Mouse (Mus musculus) midbrain, embryonic 16.5 days (tissue): ENCODE results near the gene Galnt2. TPM values are rescaled to one million over a fixed set of nuclear protein-coding genes. Genes with fewer than 3 reads are reported as not detected.
A peak's percentile ranks its signal among the peaks of the same experiment; 100 is the strongest.

Experiments
- ATAC-seq: fragments of 200-750 bp; cut with Nextera tagmentation; 2 replicates; pipeline ENCODE4 v1.8.0; 2017; ENCODE audit warnings: moderate TSS enrichment
- H3K27ac ChIP-seq: fragments of 300-500 bp; sonication (generic); 2 replicates; pipeline ENCODE4 v1.5.1; 2014; ENCODE audit warnings: mild to moderate bottlenecking, low read length, mixed read lengths
- H3K27me3 ChIP-seq: fragments of 300-500 bp; sonication (generic); 2 replicates; pipeline ENCODE4 v1.6.1; 2014; ENCODE audit warnings: low read depth, low read length, mixed read lengths; ENCODE audit not compliant: control insufficient read depth, insufficient read depth
- H3K36me3 ChIP-seq: fragments of 300-500 bp; sonication (generic); 2 replicates; pipeline ENCODE4 v1.6.1; 2014; ENCODE audit warnings: mild to moderate bottlenecking, low read length, moderate library complexity, mixed read lengths; ENCODE audit not compliant: control insufficient read depth, insufficient read depth
- H3K4me1 ChIP-seq: fragments of 300-500 bp; sonication (generic); 2 replicates; pipeline ENCODE4 v1.6.1; 2014; ENCODE audit warnings: mild to moderate bottlenecking, low read length, mixed read lengths; ENCODE audit not compliant: control insufficient read depth, insufficient read depth
- H3K4me2 ChIP-seq: fragments of 300-500 bp; sonication (generic); 2 replicates; pipeline ENCODE4 v1.6.1; 2014; ENCODE audit warnings: mild to moderate bottlenecking, low read length, mixed read lengths
- H3K4me3 ChIP-seq: fragments of 300-500 bp; sonication (generic); 2 replicates; pipeline ENCODE4 v1.5.1; 2014; ENCODE audit warnings: low read depth, mild to moderate bottlenecking, low read length, moderate library complexity, mixed read lengths
- H3K9ac ChIP-seq: fragments of 300-500 bp; sonication (generic); 2 replicates; pipeline ENCODE4 v1.6.1; 2014; ENCODE audit warnings: low read depth, low read length, mixed read lengths
- H3K9me3 ChIP-seq: fragments of 300-500 bp; sonication (generic); replicated peaks from 2 replicates; pipeline ENCODE4 v1.6.1; 2014; ENCODE audit warnings: mild to moderate bottlenecking, low read length, mixed read lengths; ENCODE audit not compliant: control insufficient read depth, poor library complexity, severe bottlenecking
- WGBS: fragments of 180-500 bp; shearing (Covaris S2); extraction: QIAGEN DNeasy Blood & Tissue Kit; methylation state at CpG from one replicate; pipeline ENCODE4 v1.1.7; 2014; 5-methylcytosine and 5-hydroxymethylcytosine counted together
- polyA plus RNA-seq: library from polyadenylated mRNA; unstranded; fragments of >200 nt; fragmentation: Nextera tagmentation; extraction: Ambion mirVana; gene quantifications from 2 replicates; pipeline ENCODE4 v1.2.1, GENCODE M21; 2015

Galnt2 gene
- polyA plus RNA-seq, 1 experiment from 2014 or later, result 45.7 TPM

GRCm38 (mm10) chr8:124277951-124278910, 47.0 kb downstream of the Galnt2 start:
- 63% methylated on average over 24 of the region's 24 CpGs for WGBS
- H3K4me1 ChIP-seq, result peaks cover 37% of the 10 kb centered on the region
- H3K9ac ChIP-seq, result no peak overlapping the region
- no peaks in the 10 kb centered on the region for H3K27me3 ChIP-seq
- no peak overlapping the region for H3K4me2 ChIP-seq
- ATAC-seq, result no peak
- H3K9me3 ChIP-seq, result no peaks in the 10 kb centered on the region
- H3K27ac ChIP-seq, result no peak overlapping the region
- no peaks in the 10 kb centered on the region for H3K36me3 ChIP-seq
- H3K4me3 ChIP-seq, result no peak overlapping the region

- Histone ChIP-seq H3K27ac (no peak overlapping the region), H3K4me1 (peaks cover 45% of the 10 kb centered on the region), H3K4me2 (no peak overlapping the region), H3K9ac (no peak overlapping the region), H3K27me3 (no peaks in the 10 kb centered on the region), H3K4me3 (no peak overlapping the region), H3K36me3 (no peaks in the 10 kb centered on the region), H3K9me3 (no peaks in the 10 kb centered on the region)
- no peak for ATAC-seq
- 79% methylated on average over 7 of the region's 7 CpGs for WGBS
These were observed 47.9 kb downstream of the Galnt2 start for GRCm38 (mm10) chr8:124278956-124279689.

DNA sequence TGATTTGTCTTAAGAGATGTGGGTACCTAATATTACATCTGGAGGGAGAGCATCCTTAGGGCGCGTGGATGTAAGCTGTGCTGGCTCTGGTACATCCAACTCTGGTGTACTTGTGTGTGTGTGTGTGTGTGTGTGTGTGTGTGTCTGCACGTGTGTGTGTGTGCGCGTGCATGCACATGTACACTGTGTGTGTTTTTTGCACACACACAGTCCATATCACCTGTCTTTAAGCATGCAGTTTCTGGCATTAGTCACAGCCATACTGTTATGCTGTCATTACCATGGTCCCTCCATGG, 48.4 kb downstream of the Galnt2 start:
- Histone ChIP-seq H3K4me2 (no peak overlapping the region), H3K36me3 (no peaks in the 10 kb centered on the region), H3K27ac (no peak overlapping the region), H3K4me3 (no peak overlapping the region), H3K9ac (no peak overlapping the region), H3K9me3 (no peaks in the 10 kb centered on the region), H3K27me3 (no peaks in the 10 kb centered on the region), H3K4me1 (peaks cover 45% of the 10 kb centered on the region)
- no peak for ATAC-seq
- 99% methylated on average over 5 of the region's 5 CpGs for WGBS

GRCm38 (mm10) chr8:124281700-124282541, 50.7 kb downstream of the Galnt2 start:
- H3K36me3 ChIP-seq, result no peaks in the 10 kb centered on the region
- no peak overlapping the region for H3K4me3 ChIP-seq
- H3K9ac ChIP-seq, result no peak overlapping the region
- WGBS, result 59% methylated on average over 11 of the region's 11 CpGs
- H3K9me3 ChIP-seq, result no peaks in the 10 kb centered on the region
- H3K4me1 ChIP-seq, result peaks cover 63% of the 10 kb centered on the region
- no peaks in the 10 kb centered on the region for H3K27me3 ChIP-seq
- peak overlapping the region; percentile 36 for H3K27ac ChIP-seq
- no peak overlapping the region for H3K4me2 ChIP-seq
- no peak for ATAC-seq

- peaks cover 57% of the 10 kb centered on the region for H3K4me1 ChIP-seq
- peak overlapping the region; percentile 53; the same call in 1 of the 2 replicates for H3K27ac ChIP-seq
- 61% methylated on average over 12 of the region's 12 CpGs for WGBS
- no peaks in the 10 kb centered on the region for H3K36me3 ChIP-seq
- ATAC-seq, result no peak
- H3K4me2 ChIP-seq, result no peak overlapping the region
- no peaks in the 10 kb centered on the region for H3K9me3 ChIP-seq
- no peak overlapping the region for H3K4me3 ChIP-seq
- H3K9ac ChIP-seq, result no peak overlapping the region
- no peaks in the 10 kb centered on the region for H3K27me3 ChIP-seq
These were observed 51.9 kb downstream of the Galnt2 start for GRCm38 (mm10) chr8:124282878-124283630.

DNA sequence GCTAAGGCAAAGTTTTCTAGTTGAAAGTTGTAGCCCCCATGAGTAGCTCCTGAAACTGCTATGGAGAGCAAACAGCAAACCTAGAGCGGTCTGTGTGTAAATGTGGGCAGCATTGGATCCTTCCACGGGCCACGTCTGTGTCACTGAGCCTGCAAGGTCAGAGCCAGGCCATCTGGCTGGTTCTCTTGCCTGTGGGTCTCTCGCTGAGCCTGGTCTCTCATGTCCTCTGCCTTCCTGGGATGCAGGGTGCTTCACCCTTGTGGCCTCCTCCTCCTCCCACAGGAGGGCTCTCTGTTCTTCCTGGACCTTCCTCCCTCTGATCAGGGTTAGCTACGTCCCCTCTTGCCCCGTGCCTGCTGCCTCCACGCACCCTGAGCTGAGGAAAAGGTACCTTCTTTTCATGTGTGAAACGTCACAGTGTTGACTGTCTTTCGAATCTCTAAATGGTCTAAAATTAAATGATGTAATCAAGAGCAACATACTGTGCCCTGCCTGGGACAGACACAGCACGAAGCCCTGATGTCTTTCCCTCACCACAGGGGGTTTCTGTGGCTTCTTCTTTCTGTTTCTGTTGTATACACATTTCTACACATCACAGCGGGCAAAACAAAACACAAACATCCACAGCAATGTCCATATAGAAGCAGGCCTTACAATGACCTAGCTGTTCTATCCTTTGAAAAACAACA, 52.6 kb downstream of the Galnt2 start:
- ATAC-seq, result no peak
- no peaks in the 10 kb centered on the region for H3K27me3 ChIP-seq
- 0 out of 2 replicates have a peak overlapping the region, but pooled peaks have one; percentile 26 for H3K9ac ChIP-seq
- H3K36me3 ChIP-seq, result no peaks in the 10 kb centered on the region
- H3K9me3 ChIP-seq, result no peaks in the 10 kb centered on the region
- WGBS, result 21% methylated on average over 11 of the region's 11 CpGs
- H3K27ac ChIP-seq, result peak overlapping the region; percentile 53
- H3K4me1 ChIP-seq, result peaks cover 57% of the 10 kb centered on the region
- H3K4me3 ChIP-seq, result no peak overlapping the region
- H3K4me2 ChIP-seq, result no peak overlapping the region

DNA sequence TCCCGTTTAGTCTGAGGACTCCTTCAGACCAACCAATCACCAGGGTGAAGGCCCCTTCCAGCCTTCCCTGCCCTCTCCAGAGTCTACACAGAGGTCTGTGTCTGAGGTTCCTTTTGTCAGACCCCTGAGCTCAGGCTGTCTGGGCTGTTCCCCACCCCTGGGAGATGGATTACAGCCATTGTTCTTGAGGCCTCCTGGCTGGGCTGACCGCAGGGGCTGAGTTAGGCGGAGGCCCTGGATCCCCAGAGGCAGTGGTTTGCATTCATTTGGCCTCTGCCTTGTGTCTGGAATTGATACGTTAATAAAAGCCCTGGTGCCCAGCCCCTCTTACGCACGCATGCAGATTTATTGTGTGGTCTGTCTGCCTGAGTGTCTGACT, 53.1 kb downstream of the Galnt2 start:
- Histone ChIP-seq H3K27me3 (no peaks in the 10 kb centered on the region), H3K9me3 (no peaks in the 10 kb centered on the region), H3K4me3 (no peak overlapping the region), H3K27ac (peak overlapping the region; percentile 53), H3K9ac (peak overlapping the region; percentile 30; the same call in 1 of the 2 replicates), H3K4me1 (peaks cover 54% of the 10 kb centered on the region), H3K4me2 (no peak overlapping the region), H3K36me3 (no peaks in the 10 kb centered on the region)
- peak; percentile 65 for ATAC-seq
- WGBS, result 4% methylated on average over 6 of the region's 6 CpGs
